Mouse (Mus musculus) C2C12 (cell line): ENCODE data around the gene Triap1. TPM values are rescaled to one million over a fixed set of nuclear protein-coding genes. Genes with fewer than 3 reads are reported as not detected.

ENCODE experiments used
- H3K27me3 ChIP-seq: one replicate; pipeline ENCODE4 v1.6.1; 2011; ENCODE audit not compliant: control insufficient read depth, insufficient read depth, insufficient read length
- H3K36me3 ChIP-seq: one replicate; pipeline ENCODE4 v1.6.1; 2011; ENCODE audit not compliant: control insufficient read depth, insufficient read depth
- H3K4me3 ChIP-seq: one replicate; pipeline ENCODE4 v1.5.1; 2011; ENCODE audit warnings: mild to moderate bottlenecking, control low read depth; ENCODE audit not compliant: poor library complexity, insufficient read depth, severe bottlenecking
- H3K79me2 ChIP-seq: one replicate; pipeline ENCODE4 v1.6.1; 2011; ENCODE audit not compliant: control insufficient read depth, insufficient read depth
- H3K79me3 ChIP-seq: one replicate; pipeline ENCODE4 v1.6.1; 2011; ENCODE audit warnings: low read depth, control low read depth
- H3ac ChIP-seq: one replicate; pipeline ENCODE3; 2011; ENCODE audit warnings: low read depth; ENCODE audit not compliant: control insufficient read depth, insufficient read length
- CEBPB ChIP-seq: IDR thresholded peaks from one replicate; pipeline ENCODE4 v1.6.1; 2011; ENCODE audit warnings: low read depth, mild to moderate bottlenecking, control low read depth, moderate library complexity
- CTCF ChIP-seq: IDR thresholded peaks from one replicate; pipeline ENCODE4 v1.5.1; 2011; ENCODE audit not compliant: control insufficient read depth, insufficient read depth, insufficient read length
- FOSL1 ChIP-seq: IDR thresholded peaks from one replicate; pipeline ENCODE4 v1.8.0; 2011; ENCODE audit warnings: mild to moderate bottlenecking, low read length; ENCODE audit not compliant: poor library complexity, insufficient read depth, severe bottlenecking
- MAX ChIP-seq: IDR thresholded peaks from one replicate; pipeline ENCODE4 v1.6.1; 2011; ENCODE audit warnings: mild to moderate bottlenecking, control low read depth
- MYOD1 ChIP-seq: IDR thresholded peaks from one replicate; pipeline ENCODE4 v1.6.1; 2011; ENCODE audit warnings: low read depth; ENCODE audit not compliant: control insufficient read depth, insufficient read length
- MYOG ChIP-seq: IDR thresholded peaks from one replicate; pipeline ENCODE4 v1.6.1; 2011; ENCODE audit not compliant: control insufficient read depth, insufficient read length; ENCODE audit errors: extremely low read depth
- USF1 ChIP-seq: IDR thresholded peaks from one replicate; pipeline ENCODE4 v1.6.1; 2011; ENCODE audit warnings: low read depth, mild to moderate bottlenecking, control low read depth, moderate library complexity
- long read RNA-seq, 2 experiments: library from polyadenylated mRNA; unstranded; transcript quantifications; one replicate each; pipeline ENCODE4 v2.0.0; 2019 to 2020
- polyA plus RNA-seq: library from polyadenylated mRNA; unstranded; fragments of >200 nt; fragmentation: generic; extraction: Trizol; gene quantifications from one replicate; pipeline ENCODE4 v1.2.1, GENCODE M21; 2012; ENCODE audit warnings: missing spikeins

The Triap1 gene
- polyA plus RNA-seq: 36.8 TPM
- long read RNA-seq, experiment 1, transcript Triap1-201 (2 exons, 1,088 nt): major isoform, 25 of 27 reads
- long read RNA-seq, experiment 1, partial matches to known transcripts: 2 of 27 reads
- long read RNA-seq, experiment 1, other reads (novel, unspliced or antisense): 0 of 27 reads
- long read RNA-seq, experiment 2, transcript Triap1-201 (2 exons, 1,088 nt): major isoform, 11 of 11 reads
- long read RNA-seq, experiment 2, partial matches to known transcripts: 0 of 11 reads
- long read RNA-seq, experiment 2, other reads (novel, unspliced or antisense): 0 of 11 reads

DNA sequence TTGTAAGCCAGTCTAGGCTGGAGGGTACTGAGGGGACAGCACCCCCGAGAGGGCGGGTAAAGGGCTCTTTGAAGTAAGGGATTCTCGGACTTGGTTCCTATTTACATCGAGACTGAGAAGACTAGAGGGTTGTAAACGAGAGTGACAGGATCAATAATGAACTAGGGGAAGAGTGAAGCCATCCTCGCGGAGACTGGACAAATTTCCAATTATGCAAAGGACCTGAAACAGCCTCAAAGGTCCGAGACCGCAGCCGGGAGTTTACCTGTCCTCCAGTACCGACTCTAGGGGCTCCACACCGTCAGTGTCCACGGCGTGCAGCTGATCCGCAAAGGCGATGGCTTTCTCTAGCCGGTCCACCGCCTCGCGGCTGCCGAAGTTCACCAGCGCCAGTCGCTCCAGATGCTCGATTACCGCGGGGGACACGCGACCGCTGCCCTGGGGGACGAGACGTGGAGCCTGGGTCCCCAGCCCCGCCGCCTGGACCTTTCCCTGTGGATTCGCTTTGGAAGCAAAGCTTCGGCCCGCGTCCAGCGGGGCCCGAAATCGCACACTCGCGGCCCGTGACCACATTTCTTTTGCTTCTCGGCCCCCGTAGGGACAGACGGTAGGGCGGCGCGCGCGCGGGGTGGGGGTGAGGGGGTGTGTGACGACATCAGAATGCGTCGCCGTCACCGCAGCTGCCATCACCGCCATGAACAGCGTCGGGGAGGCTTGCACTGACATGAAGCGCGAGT is at the start of gene Triap1, which contains the start of gene Gatc:
Triap1 (plus strand) TSS at position 649 of the 737 bp plus-strand sequence.
Gatc (minus strand) TSS at position 602 of the 737 bp plus-strand sequence.
- Histone ChIP-seq H3K4me3 (peak within 1 kb of the TSS; percentile 71), H3K79me2 (peaks cover 72% of the 10 kb centered on the region), H3ac (peak within 1 kb of the TSS; percentile 91), H3K36me3 (peaks cover 40% of the 10 kb centered on the region), H3K27me3 (no peaks in the 10 kb centered on the region), H3K79me3 (peaks cover 30% of the 10 kb centered on the region)
- peak; percentile 52 for TF ChIP-seq MAX
- TF ChIP-seq USF1: peak; percentile 3
- no peak for TF ChIP-seq FOSL1

- Histone ChIP-seq H3ac (no peak overlapping the region), H3K79me3 (peaks cover 11% of the 10 kb centered on the region), H3K36me3 (peaks cover 79% of the 10 kb centered on the region), H3K79me2 (peaks cover 16% of the 10 kb centered on the region), H3K27me3 (no peaks in the 10 kb centered on the region), H3K4me3 (no peak overlapping the region)
- TF ChIP-seq CTCF (no peak), MAX (no peak), MYOG (no peak), USF1 (no peak), FOSL1 (no peak), MYOD1 (no peak), CEBPB (no peak)
Observed at GRCm38 (mm10) chr5:115294173-115294572, 46.9 kb upstream of the Triap1 start.

- no peak for TF ChIP-seq MAX
- TF ChIP-seq USF1: no peak
- TF ChIP-seq FOSL1: no peak
- no peak for TF ChIP-seq CEBPB
- TF ChIP-seq MYOD1: no peak
- TF ChIP-seq CTCF: no peak
- no peak for TF ChIP-seq MYOG
- Histone ChIP-seq H3K79me3 (peaks cover 21% of the 10 kb centered on the region), H3K36me3 (peaks cover 75% of the 10 kb centered on the region), H3ac (no peak overlapping the region), H3K79me2 (peaks cover 31% of the 10 kb centered on the region), H3K4me3 (no peak overlapping the region), H3K27me3 (no peaks in the 10 kb centered on the region)
Observed at GRCm38 (mm10) chr5:115296347-115296746, 44.7 kb upstream of the Triap1 start.

DNA sequence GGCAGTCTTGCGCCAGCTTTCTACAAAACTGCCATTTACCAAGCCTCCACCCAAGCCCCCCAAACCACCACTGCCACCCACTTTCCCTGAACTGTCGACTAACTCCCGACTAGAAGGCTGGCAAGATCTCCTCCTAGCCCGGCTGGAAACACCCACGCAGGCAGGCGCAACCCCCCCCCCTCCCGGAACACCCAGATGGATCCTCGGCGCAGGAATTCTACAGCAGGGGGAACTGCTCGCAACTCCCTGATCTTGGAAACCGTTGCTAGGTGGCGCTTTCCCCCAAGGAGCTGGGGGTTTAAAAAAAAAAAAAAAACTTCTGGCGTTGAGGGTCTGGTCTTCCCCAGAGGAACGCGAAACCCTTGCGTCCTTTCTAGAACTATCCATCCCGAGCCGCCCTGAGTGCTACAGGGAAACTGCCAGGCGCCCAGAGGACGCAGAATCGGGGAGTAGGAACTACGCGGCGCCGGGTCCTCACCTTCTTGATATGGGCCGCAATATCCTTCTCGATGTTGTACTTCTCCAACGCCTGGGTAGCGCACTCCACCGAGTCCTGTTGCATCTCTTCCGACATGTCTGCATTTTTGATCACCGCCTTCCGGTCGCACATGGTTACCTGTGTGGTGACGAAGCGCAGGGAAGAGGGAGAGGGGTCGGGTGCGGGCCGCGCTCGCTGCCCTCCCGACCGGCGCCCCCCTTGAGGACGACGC is 40.8 kb upstream of the Triap1 start:
- no peak for TF ChIP-seq MYOG
- TF ChIP-seq CTCF: peak; percentile 3
- no peak for TF ChIP-seq FOSL1
- Histone ChIP-seq H3K36me3 (peaks cover 44% of the 10 kb centered on the region), H3ac (peak overlapping the region; percentile 87), H3K4me3 (peak overlapping the region; percentile 76), H3K79me2 (peaks cover 31% of the 10 kb centered on the region), H3K27me3 (no peaks in the 10 kb centered on the region), H3K79me3 (peaks cover 21% of the 10 kb centered on the region)

GRCm38 (mm10) chr5:115300792-115301614 is 40.0 kb upstream of the Triap1 start, which contains the start of gene Dynll1:
Gene Dynll1, minus strand, starts transcription at chr5:115300999.
- H3K79me2 ChIP-seq: peaks cover 31% of the 10 kb centered on the region
- H3ac ChIP-seq: peak within 1 kb of the TSS; percentile 87
- H3K27me3 ChIP-seq: no peaks in the 10 kb centered on the region
- peaks cover 35% of the 10 kb centered on the region for H3K36me3 ChIP-seq
- peak within 1 kb of the TSS; percentile 76 for H3K4me3 ChIP-seq
- TF ChIP-seq MYOD1 (peak; percentile 31), MAX (peak; percentile 94), USF1 (no peak), FOSL1 (no peak)
- peaks cover 21% of the 10 kb centered on the region for H3K79me3 ChIP-seq
